Mouse (Mus musculus) MEL (cell line): Measurements from ENCODE around the gene Dnajc11.

Experiments used
- JUND ChIP-seq: IDR thresholded peaks from 2 replicates; pipeline ENCODE4 v1.6.1; 2011; ENCODE audit warnings: low read depth, mild to moderate bottlenecking, improper control_type of control experiment, low read length
- MAFK ChIP-seq: IDR thresholded peaks from 2 replicates; pipeline ENCODE4 v1.6.1; 2011; ENCODE audit warnings: low read depth, mild to moderate bottlenecking, low read length, improper control_type of control experiment, borderline replicate concordance
- MAZ ChIP-seq: IDR thresholded peaks from 2 replicates; pipeline ENCODE4 v1.6.1; 2012; ENCODE audit warnings: low read depth, mild to moderate bottlenecking, inconsistent platforms, low read length, improper control_type of control experiment

DNA sequence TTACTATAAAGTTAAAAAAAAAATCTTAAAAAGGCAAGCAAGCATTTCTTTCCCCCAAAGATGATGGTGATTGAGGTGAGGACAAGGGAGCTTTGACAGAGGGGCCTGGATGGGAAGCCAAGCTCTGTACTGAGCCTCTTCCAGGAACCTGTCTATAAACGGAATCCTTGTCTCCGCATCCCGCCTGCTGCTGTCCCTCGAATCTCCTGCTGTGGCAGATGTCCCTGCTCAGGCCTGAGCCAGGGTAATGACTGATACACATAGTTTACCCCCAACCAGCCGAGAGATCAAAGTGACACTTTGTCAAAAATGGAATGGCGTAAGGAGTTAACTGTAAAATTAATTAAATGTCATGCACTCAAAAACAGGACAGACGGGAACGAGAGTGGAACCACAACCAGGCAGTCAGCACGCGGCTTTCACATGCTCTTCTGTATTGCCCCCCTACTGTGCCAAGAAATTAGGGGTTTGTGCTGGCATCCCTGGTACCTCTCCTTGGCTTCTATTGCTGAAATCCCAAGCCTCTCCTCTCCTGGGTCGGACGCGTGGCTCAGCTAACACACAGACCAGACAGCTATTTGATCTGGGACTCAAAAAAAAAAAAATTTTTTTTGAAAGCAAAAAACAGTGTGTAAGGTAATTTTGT, 34.8 kb upstream of the Dnajc11 start:
- no peak for TF ChIP-seq MAZ
- no peak for TF ChIP-seq MAFK
- no peak for TF ChIP-seq JUND
